ENCODE assay signal across 10 mouse cellular contexts in the genomic region with DNA sequence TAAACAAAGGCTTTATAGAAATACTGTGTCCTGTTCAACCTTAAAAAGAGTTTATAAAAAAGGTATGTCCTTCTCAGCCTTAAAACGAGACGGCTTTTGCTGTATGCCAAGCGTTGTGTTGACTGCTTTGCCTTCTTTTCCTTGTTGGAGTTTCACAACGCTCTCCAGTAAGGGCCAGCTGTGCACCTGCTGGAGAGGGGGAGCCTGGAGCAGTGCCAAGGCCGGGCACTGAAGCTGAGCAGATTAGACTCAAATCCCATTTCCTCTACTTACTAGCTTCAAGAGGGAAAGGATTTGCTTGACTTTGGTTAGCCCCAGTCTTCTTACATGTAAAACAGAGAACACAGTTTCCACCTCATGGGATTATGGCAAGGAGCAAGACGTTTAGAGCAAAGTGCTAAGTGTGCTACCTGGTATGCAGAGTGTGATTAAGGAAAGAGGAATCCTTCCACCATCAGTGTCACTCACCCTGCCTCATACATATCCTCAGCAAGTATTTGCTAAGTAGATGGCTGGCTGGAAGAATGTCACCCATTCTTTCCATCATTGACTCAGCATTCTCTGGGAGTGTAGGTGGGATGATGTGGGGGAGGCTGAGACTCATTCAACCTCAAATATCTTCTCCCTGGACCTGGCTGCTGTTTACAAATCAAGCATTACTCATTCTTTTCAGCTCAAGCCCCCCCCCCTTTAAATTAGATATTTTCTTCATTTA.
DNase-seq lines count a peak whose midpoint lies in the region; ATAC-seq and TF ChIP-seq lines count a peak whose summit lies in the region.
"Had no signal": no experiment of that assay in that cellular context is flagged by ENCODE, and none has a peak within 500 bp of the region (broad histone marks: within the 10 kb centered on the region; RNA-seq: fewer than 3 reads in every experiment).

No protein-coding gene starts in this region.

- H3K27ac ChIP-seq in heart, adult 2 months, result no peak overlapping the region
- H3K27ac ChIP-seq in midbrain, postnatal 0 days (ENCODE audit: low read depth, low read length), result no peak overlapping the region
- no peak overlapping the region for H3K27ac ChIP-seq in midbrain, embryonic 15.5 days
- H3K27ac ChIP-seq: forebrain, embryonic 10.5 days; liver, embryonic 13.5 days had no signal

- H3K4me2 ChIP-seq in midbrain, postnatal 0 days (ENCODE audit: low read depth, low read length, poor library complexity, severe bottlenecking), result no peak overlapping the region
- no peak overlapping the region for H3K4me2 ChIP-seq in midbrain, embryonic 15.5 days
- H3K4me2 ChIP-seq: liver, embryonic 13.5 days had no signal

- no peaks in the 10 kb centered on the region for H3K27me3 ChIP-seq in heart, adult 2 months (ENCODE audit: control insufficient read depth, insufficient read depth, low read length)
- H3K27me3 ChIP-seq in midbrain, postnatal 0 days (ENCODE audit: insufficient read depth, low read length), result no peaks in the 10 kb centered on the region
- H3K27me3 ChIP-seq in midbrain, embryonic 15.5 days (replicated peaks), result no peaks in the 10 kb centered on the region
- H3K27me3 ChIP-seq: liver, embryonic 13.5 days had no signal

- TF ChIP-seq EP300 in heart, adult 2 months (IDR thresholded peaks at IDR 0.05; ENCODE audit: insufficient read depth, low read depth, low read length), result no peak

- H3K4me1 ChIP-seq in heart, adult 2 months (ENCODE audit: control insufficient read depth, insufficient read depth, low read length), result no peaks in the 10 kb centered on the region
- H3K4me1 ChIP-seq in midbrain, postnatal 0 days (ENCODE audit: insufficient read depth, low read length), result no peaks in the 10 kb centered on the region
- no peaks in the 10 kb centered on the region for H3K4me1 ChIP-seq in midbrain, embryonic 15.5 days
- H3K4me1 ChIP-seq: liver, embryonic 13.5 days had no signal

- no peak overlapping the region for H3K9ac ChIP-seq in heart, adult 2 months (ENCODE audit: low read depth, low read length)
- H3K9ac ChIP-seq in midbrain, postnatal 0 days (replicated peaks; ENCODE audit: low read length, poor library complexity, severe bottlenecking), result no peak overlapping the region
- H3K9ac ChIP-seq in midbrain, embryonic 15.5 days, result no peak overlapping the region
- H3K9ac ChIP-seq: liver, embryonic 13.5 days had no signal

- no peak for TF ChIP-seq POLR2A in heart, adult 2 months (IDR thresholded peaks at IDR 0.05; ENCODE audit: insufficient read depth, low read depth, low read length)

- H3K36me3 ChIP-seq in heart, adult 2 months (ENCODE audit: control insufficient read depth, insufficient read depth, low read length), result no peaks in the 10 kb centered on the region
- no peaks in the 10 kb centered on the region for H3K36me3 ChIP-seq in midbrain, postnatal 0 days (ENCODE audit: insufficient read depth, low read length)
- H3K36me3 ChIP-seq in midbrain, embryonic 15.5 days (replicated peaks), result no peaks in the 10 kb centered on the region
- H3K36me3 ChIP-seq: forebrain, embryonic 10.5 days; liver, embryonic 13.5 days had no signal

- no peaks in the 10 kb centered on the region for H3K9me3 ChIP-seq in midbrain, postnatal 0 days (ENCODE audit: low read length)
- H3K9me3 ChIP-seq in midbrain, embryonic 15.5 days, result no peaks in the 10 kb centered on the region
- H3K9me3 ChIP-seq: forebrain, embryonic 10.5 days; liver, embryonic 13.5 days had no signal

- DNase-seq in heart, postnatal 4 days, result peak; percentile 13
- no peak for DNase-seq in heart, adult 2 months
- DNase-seq in midbrain, postnatal 0 days (ENCODE audit: low spot score), result peak; percentile 21
- DNase-seq in kidney, postnatal 25 days, result peak; percentile 35 to 59
- DNase-seq in retina, postnatal 1 day, result peak; percentile 62
- no peak for DNase-seq in urinary bladder, postnatal 4 days (ENCODE audit: low spot score in 2 of 2)
- no peak for DNase-seq in liver
- DNase-seq: liver, embryonic 13.5 days had no signal

- H3K79me2 ChIP-seq in heart, adult 2 months (replicated peaks; ENCODE audit: control insufficient read depth, insufficient read depth, low read length), result no peaks in the 10 kb centered on the region; the same call in 1 of the 2 replicates

- WGBS in heart, adult 2 months, result 61% methylated on average over 6 of the region's 6 CpGs
- 50% methylated on average over 6 of the region's 6 CpGs for WGBS in midbrain, postnatal 0 days
- WGBS in midbrain, embryonic 15.5 days, result 58% methylated on average over 6 of the region's 6 CpGs

- no peak for ATAC-seq in midbrain, postnatal 0 days (ENCODE audit: low FRiP score)
- no peak for ATAC-seq in midbrain, embryonic 15.5 days (replicated peaks)

- no peak for TF ChIP-seq CTCF in heart, adult 2 months (IDR thresholded peaks at IDR 0.05)
- no peak for TF ChIP-seq CTCF in midbrain, postnatal 0 days (IDR thresholded peaks at IDR 0.05)

- intact Hi-C loops in heart, adult 2 months (cut with DNase I), result no loop called here

- H3K4me3 ChIP-seq in heart, adult 2 months, result no peak overlapping the region
- H3K4me3 ChIP-seq in midbrain, postnatal 0 days (ENCODE audit: low read depth, low read length), result no peak overlapping the region
- no peak overlapping the region for H3K4me3 ChIP-seq in midbrain, embryonic 15.5 days
- H3K4me3 ChIP-seq: forebrain, embryonic 10.5 days; liver, embryonic 13.5 days had no signal

Comparison
In these comparisons a context has a peak if more than half of its experiments do, and no peak if none do; other contexts are left out.
1. DNase-seq: peak in heart, postnatal 4 days (single experiment), midbrain, postnatal 0 days (single experiment), kidney, postnatal 25 days (2 of 2) and retina, postnatal 1 day (single experiment); none in heart, adult 2 months (0 of 2), urinary bladder, postnatal 4 days (0 of 2) and liver (single experiment).